Comparison of ENCODE assay signal across 9 mouse cellular contexts in the genomic region with DNA sequence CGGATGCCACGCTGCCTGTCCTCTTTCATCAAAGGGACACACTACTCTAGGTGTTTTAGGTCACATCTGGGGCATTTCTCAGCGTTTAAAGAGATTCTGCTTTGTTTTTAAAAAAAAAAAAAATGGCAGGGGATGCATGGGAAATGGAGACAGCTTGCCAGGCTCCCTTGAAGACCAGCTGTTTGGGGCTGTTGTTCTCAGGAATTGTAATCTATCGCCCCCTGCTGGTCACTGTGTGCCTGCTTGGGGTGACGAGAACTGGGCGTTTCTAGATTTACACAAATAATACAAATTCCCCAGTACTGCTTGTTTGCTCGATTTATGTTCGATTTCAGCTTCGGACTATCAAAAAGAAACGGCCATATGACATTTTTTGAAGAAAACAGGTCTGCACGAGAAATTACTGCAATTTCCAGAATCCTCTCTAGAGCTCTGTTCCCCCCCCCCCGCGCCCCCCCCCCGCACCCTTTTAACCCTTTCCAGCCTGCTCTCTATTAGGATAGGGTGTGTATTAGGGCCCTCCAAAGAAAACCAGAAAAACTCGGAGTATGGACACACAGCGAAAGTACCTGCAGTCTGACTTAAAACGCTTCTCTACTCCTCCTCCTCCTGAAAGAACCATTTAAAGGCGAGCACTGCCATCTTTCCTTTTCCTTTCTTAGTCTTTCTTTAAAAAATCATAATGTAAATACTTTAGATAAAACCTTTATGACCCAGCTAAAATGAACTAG. TPM values are rescaled to one million over a fixed set of nuclear protein-coding genes. Genes with fewer than 3 reads are reported as not detected.
DNase-seq lines count a peak whose midpoint lies in the region; ATAC-seq lines count a peak whose summit lies in the region.
"Had no signal": no experiment of that assay in that cellular context is flagged by ENCODE, and none has a peak within 500 bp of the region (broad histone marks: within the 10 kb centered on the region; RNA-seq: fewer than 3 reads in every experiment).

No protein-coding gene starts in this region.

- ATAC-seq in forebrain, embryonic 15.5 days (replicated peaks) = peak; percentile 72
- ATAC-seq in hindbrain, embryonic 16.5 days = peak; percentile 70; the same call in 1 of the 2 replicates
- ATAC-seq in midbrain, embryonic 15.5 days (replicated peaks) = peak; percentile 61; the same call in 1 of the 2 replicates
- ATAC-seq: Patski had no signal

- peak overlapping the region; percentile 24 for H3K4me3 ChIP-seq in forebrain, embryonic 15.5 days
- H3K4me3 ChIP-seq in hindbrain, embryonic 16.5 days (ENCODE audit: low read length) = peak overlapping the region; percentile 33
- H3K4me3 ChIP-seq in midbrain, embryonic 15.5 days = peak overlapping the region; percentile 32

- peaks cover 27% of the 10 kb centered on the region for H3K27me3 ChIP-seq in forebrain, embryonic 15.5 days
- peaks cover 9% of the 10 kb centered on the region for H3K27me3 ChIP-seq in hindbrain, embryonic 16.5 days (replicated peaks; ENCODE audit: control insufficient read depth, insufficient read depth, low read length)
- peaks cover 13% of the 10 kb centered on the region for H3K27me3 ChIP-seq in midbrain, embryonic 15.5 days (replicated peaks)
- H3K27me3 ChIP-seq: Patski had no signal

- peaks cover 34% of the 10 kb centered on the region for H3K4me1 ChIP-seq in forebrain, embryonic 15.5 days
- peaks cover 6% of the 10 kb centered on the region for H3K4me1 ChIP-seq in hindbrain, embryonic 16.5 days (ENCODE audit: control insufficient read depth, insufficient read depth, low read depth, low read length)
- peaks cover 14% of the 10 kb centered on the region for H3K4me1 ChIP-seq in midbrain, embryonic 15.5 days

- peak overlapping the region; percentile 65; the same call in 1 of the 2 replicates for H3K4me2 ChIP-seq in forebrain, embryonic 15.5 days (replicated peaks)
- H3K4me2 ChIP-seq in hindbrain, embryonic 16.5 days (ENCODE audit: low read length) = peak overlapping the region; percentile 46
- peak overlapping the region; percentile 55 for H3K4me2 ChIP-seq in midbrain, embryonic 15.5 days

- intact Hi-C loops in left cerebral cortex, postnatal 25 days (cut with DNase I) = loop anchor here (1.0 to 5.0 kb wide), 2 partner anchors 81 to 431 kb away; no protein-coding TSS in a partner anchor

- peak overlapping the region; percentile 93 for H3K27ac ChIP-seq in forebrain, embryonic 15.5 days (replicated peaks)
- peak overlapping the region; percentile 75 for H3K27ac ChIP-seq in hindbrain, embryonic 16.5 days (ENCODE audit: low read depth, low read length)
- H3K27ac ChIP-seq in midbrain, embryonic 15.5 days = peak overlapping the region; percentile 91

- WGBS in forebrain, embryonic 15.5 days = 7% methylated on average over 17 of the region's 18 CpGs
- WGBS in hindbrain, embryonic 16.5 days = 5% methylated on average over 16 of the region's 18 CpGs
- 4% methylated on average over 17 of the region's 18 CpGs for WGBS in midbrain, embryonic 15.5 days

- no peaks in the 10 kb centered on the region for H3K36me3 ChIP-seq in forebrain, embryonic 15.5 days
- no peaks in the 10 kb centered on the region for H3K36me3 ChIP-seq in hindbrain, embryonic 16.5 days (ENCODE audit: control insufficient read depth, insufficient read depth, low read length)
- no peaks in the 10 kb centered on the region for H3K36me3 ChIP-seq in midbrain, embryonic 15.5 days (replicated peaks)

- H3K9me3 ChIP-seq in forebrain, embryonic 15.5 days = no peaks in the 10 kb centered on the region
- no peaks in the 10 kb centered on the region for H3K9me3 ChIP-seq in hindbrain, embryonic 16.5 days (ENCODE audit: control insufficient read depth, low read length)
- H3K9me3 ChIP-seq in midbrain, embryonic 15.5 days = no peaks in the 10 kb centered on the region

- DNase-seq in gastrocnemius, adult 18-20 months (ENCODE audit: low spot score) = peak; percentile 53
- DNase-seq in gastrocnemius, postnatal 25 days = no peak
- peak; percentile 78 for DNase-seq in c-Kit-positive CD71-negative TER-119-negative erythroid progenitor cells, embryonic 14.5 days (ENCODE audit: low read depth)
- DNase-seq in left cerebral cortex, postnatal 25 days (ENCODE audit: low spot score in 2 of 2) = peak; percentile 82 to 92
- peak; percentile 67 to 76 for DNase-seq in spleen, adult 18-20 months

- 0 out of 2 replicates have a peak overlapping the region, but pooled peaks have one; percentile 25 for H3K9ac ChIP-seq in forebrain, embryonic 15.5 days (replicated peaks)
- H3K9ac ChIP-seq in hindbrain, embryonic 16.5 days (ENCODE audit: low read depth, low read length) = peak overlapping the region; percentile 69
- H3K9ac ChIP-seq in midbrain, embryonic 15.5 days = no peak overlapping the region

RNA-seq across cellular contexts. Expression of gene Gad1, which starts 5.4 kb away (rescaled TPM):
- total RNA-seq in gastrocnemius, adult 18-20 months (2021) = under 1 TPM in 1 of 2 experiments, not detected in 1; 0.12 TPM
- under 1 TPM; 0.19 to 0.74 TPM for total RNA-seq in gastrocnemius, postnatal 25 days (2021)
- 70.9 and 71.1 TPM in 2 replicates for polyA plus RNA-seq in forebrain, embryonic 15.5 days (2015; fragmentation: Nextera tagmentation; extraction: Ambion mirVana)
- polyA plus RNA-seq in hindbrain, embryonic 16.5 days (2015; fragmentation: Nextera tagmentation; extraction: Ambion mirVana) = 125 and 131 TPM in 2 replicates
- total RNA-seq in left cerebral cortex, postnatal 25 days (2021) = 100 to 1,000 TPM; 313 to 395 TPM
- 112 and 128 TPM in 2 replicates for polyA plus RNA-seq in midbrain, embryonic 15.5 days (2015; fragmentation: Nextera tagmentation; extraction: Ambion mirVana)

RNA-seq across cellular contexts. Expression of gene Erich2, which starts 49.7 kb away (rescaled TPM):
- total RNA-seq in gastrocnemius, adult 18-20 months (2021) = not detected
- not detected for total RNA-seq in gastrocnemius, postnatal 25 days (2021)
- 2.0 and 2.4 TPM in 2 replicates for polyA plus RNA-seq in forebrain, embryonic 15.5 days (2015; fragmentation: Nextera tagmentation; extraction: Ambion mirVana)
- polyA plus RNA-seq in hindbrain, embryonic 16.5 days (2015; fragmentation: Nextera tagmentation; extraction: Ambion mirVana) = 3.1 and 4.0 TPM in 2 replicates
- total RNA-seq in left cerebral cortex, postnatal 25 days (2021) = under 1 TPM; 0.21 to 0.50 TPM
- 2.8 TPM in 2 replicates for polyA plus RNA-seq in midbrain, embryonic 15.5 days (2015; fragmentation: Nextera tagmentation; extraction: Ambion mirVana)

Comparison
In these comparisons a context has a peak if more than half of its experiments do, and no peak if none do; other contexts are left out.
1. RNA of gene Gad1, which starts 5.4 kb away (total RNA-seq): 313 to 395 TPM in left cerebral cortex, postnatal 25 days; 0.19 to 0.74 TPM in gastrocnemius, postnatal 25 days and 0.12 TPM in gastrocnemius, adult 18-20 months; every median in the first group is over 100 times any median in the second.
2. Peak in every context shown above with its lines, with median percentiles within 50 percentile points of each other: ATAC-seq, H3K27ac ChIP-seq, H3K4me2 ChIP-seq and H3K4me3 ChIP-seq.